Mouse (Mus musculus): ENCODE measurements at regions not wholly inside any gene's neighbourhood (a gene's known extent, or its start where the extent isn't known, plus 50 kb on each side); places are given as distances from the start of the nearest gene placed in this dataset.
"Not testable (repeated sequence)": the region's sequence is repeated elsewhere in the genome, so short reads cannot be mapped to it uniquely, and the experiment has no call there.

DNA sequence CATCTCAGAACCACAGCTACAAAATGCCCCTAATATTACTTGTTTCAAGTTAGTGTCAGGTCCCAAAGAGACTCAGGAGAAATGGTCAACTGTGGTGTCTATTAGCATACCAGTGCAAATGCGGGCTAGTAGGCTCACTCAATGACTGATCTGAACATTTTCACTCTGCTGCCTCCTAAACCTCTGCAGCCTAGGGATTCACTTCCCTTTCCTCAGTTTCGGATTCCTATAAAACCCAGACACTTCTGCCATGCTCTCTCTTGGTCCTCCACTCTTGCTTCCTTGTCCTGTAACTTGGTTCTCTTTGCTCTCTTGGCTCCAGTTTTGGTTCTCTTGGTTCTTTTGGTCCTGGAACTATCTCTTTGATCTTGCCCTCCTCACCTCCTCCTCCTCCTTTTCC lies 206.3 kb upstream of the Spef2 start:
- H3K4me2 ChIP-seq (ENCODE audit: low read length), result no peak overlapping the region
- H3K27me3 ChIP-seq (ENCODE audit: control insufficient read depth, insufficient read depth, low read depth, low read length), result no peaks in the 10 kb centered on the region
- H3K4me1 ChIP-seq (ENCODE audit: control insufficient read depth, insufficient read depth, low read length), result no peaks in the 10 kb centered on the region
- H3K9ac ChIP-seq (ENCODE audit: low read depth, low read length), result no peak overlapping the region
- no peak overlapping the region for H3K4me3 ChIP-seq (ENCODE audit: low read depth, low read length)
- WGBS, result 80% methylated on average over 2 of the region's 2 CpGs
- H3K36me3 ChIP-seq (ENCODE audit: control insufficient read depth, insufficient read depth, low read length), result no peaks in the 10 kb centered on the region
- no peak for ATAC-seq
- H3K27ac ChIP-seq (ENCODE audit: low read length), result no peak overlapping the region
- no peaks in the 10 kb centered on the region; the same call in 1 of the 2 replicates for H3K9me3 ChIP-seq (replicated peaks; ENCODE audit: control insufficient read depth, low read length, poor library complexity, severe bottlenecking)

DNA sequence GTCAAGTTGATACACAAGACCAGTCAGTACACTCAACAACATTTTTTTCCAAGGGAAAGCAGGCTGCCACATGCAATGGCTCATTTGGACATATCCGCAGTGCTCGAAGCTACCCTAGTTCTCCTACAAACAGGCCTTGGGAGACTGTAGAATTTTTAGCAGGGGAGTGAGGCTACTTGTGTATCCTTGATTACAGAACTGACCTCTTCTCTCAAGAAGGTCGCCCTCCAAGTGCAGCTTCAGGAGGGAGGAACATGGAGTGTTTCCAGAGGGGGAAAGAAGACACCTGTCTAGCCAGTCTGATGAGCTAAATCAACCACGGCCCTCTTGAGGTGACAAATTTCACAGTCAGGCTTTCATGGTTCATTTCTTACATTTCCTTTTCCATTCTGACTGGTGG lies 202.0 kb upstream of the Prlr start:
- H3K4me2 ChIP-seq (ENCODE audit: low read length), result no peak overlapping the region
- H3K4me1 ChIP-seq (ENCODE audit: control insufficient read depth, insufficient read depth, low read length), result no peaks in the 10 kb centered on the region
- 84% methylated on average over 4 of the region's 4 CpGs for WGBS
- no peak for ATAC-seq
- no peak overlapping the region for H3K27ac ChIP-seq (ENCODE audit: low read length)
- H3K4me3 ChIP-seq (ENCODE audit: low read depth, low read length), result no peak overlapping the region
- no peaks in the 10 kb centered on the region for H3K36me3 ChIP-seq (ENCODE audit: control insufficient read depth, insufficient read depth, low read length)
- H3K9me3 ChIP-seq (replicated peaks; ENCODE audit: control insufficient read depth, low read length, poor library complexity, severe bottlenecking), result no peaks in the 10 kb centered on the region
- H3K9ac ChIP-seq (ENCODE audit: low read depth, low read length), result no peak overlapping the region
- H3K27me3 ChIP-seq (ENCODE audit: control insufficient read depth, insufficient read depth, low read depth, low read length), result no peaks in the 10 kb centered on the region

DNA sequence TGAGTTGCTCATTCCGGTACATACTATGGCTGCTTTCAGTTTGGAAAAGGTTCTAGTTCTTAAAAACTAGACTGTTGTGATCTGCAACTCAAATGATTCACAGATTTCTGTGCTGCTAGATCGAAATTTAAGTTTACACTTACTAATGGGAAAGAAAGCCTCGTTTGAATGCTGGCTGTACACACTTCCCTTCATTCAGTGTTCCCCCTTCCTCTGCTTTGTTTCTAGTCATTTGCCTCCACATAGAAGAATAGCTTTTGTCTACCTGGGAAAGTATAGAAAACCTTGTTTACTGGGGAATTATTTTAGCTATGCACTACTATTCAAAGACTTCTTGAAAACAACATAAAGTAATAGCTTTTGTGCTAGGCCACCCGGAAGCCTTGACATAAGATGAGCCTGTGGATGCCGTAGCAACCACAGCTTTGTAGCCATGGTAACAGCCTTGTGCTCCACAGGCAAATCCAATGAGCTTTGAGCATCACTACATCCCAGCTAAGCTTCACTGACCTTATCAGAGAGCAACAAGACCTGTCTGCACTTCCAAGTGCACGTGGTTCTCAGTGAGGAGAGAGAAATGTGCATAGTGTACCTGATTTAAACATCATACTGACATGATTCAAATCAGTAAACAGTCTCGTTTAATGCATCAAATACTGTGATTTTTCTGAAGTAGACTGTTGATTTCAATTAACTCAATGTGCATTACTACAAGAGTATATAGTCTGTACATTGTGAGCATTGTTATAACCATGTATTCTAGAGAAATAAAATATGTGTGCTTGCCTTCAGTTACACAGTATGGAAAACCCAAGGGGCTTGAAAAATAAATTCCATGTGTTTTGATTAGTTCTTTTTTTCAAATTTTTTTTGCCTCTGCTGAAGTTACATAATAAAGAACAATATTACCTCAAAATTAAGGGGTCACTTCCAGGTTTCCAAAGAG lies 165.5 kb upstream of the Prlr start:
- no peaks in the 10 kb centered on the region for H3K9me3 ChIP-seq (replicated peaks; ENCODE audit: control insufficient read depth, low read length, poor library complexity, severe bottlenecking)
- no peak overlapping the region for H3K4me3 ChIP-seq (ENCODE audit: low read depth, low read length)
- peak overlapping the region; percentile 76 for H3K27ac ChIP-seq (ENCODE audit: low read length)
- no peaks in the 10 kb centered on the region for H3K36me3 ChIP-seq (ENCODE audit: control insufficient read depth, insufficient read depth, low read length)
- H3K4me1 ChIP-seq (ENCODE audit: control insufficient read depth, insufficient read depth, low read length), result peaks cover 19% of the 10 kb centered on the region
- H3K4me2 ChIP-seq (ENCODE audit: low read length), result peak overlapping the region; percentile 13; the same call in 1 of the 2 replicates
- ATAC-seq, result peak; percentile 100
- H3K9ac ChIP-seq (ENCODE audit: low read depth, low read length), result no peak overlapping the region
- H3K27me3 ChIP-seq (ENCODE audit: control insufficient read depth, insufficient read depth, low read depth, low read length), result no peaks in the 10 kb centered on the region
- 24% methylated on average over 7 of the region's 7 CpGs for WGBS

DNA sequence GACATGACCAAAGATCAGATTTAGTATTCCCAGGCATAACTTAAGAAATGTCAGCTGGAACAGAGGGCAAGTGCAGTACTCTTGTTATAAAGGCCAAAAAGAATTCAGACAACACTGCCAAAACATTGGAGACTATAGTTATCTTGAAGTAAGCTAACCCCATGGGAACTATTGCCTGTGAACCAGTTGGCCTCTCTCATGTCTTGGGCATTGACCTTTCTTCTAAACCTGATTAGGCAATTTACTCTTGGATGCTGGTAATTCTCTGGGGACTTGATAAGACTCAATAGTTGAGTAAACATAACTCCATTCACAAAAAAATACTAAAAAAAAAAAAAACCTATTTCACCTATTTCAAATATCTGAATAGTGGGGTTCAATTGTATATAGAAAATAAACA lies 159.8 kb upstream of the Prlr start:
- Histone ChIP-seq H3K9ac (ENCODE audit: low read depth, low read length) (no peak overlapping the region), H3K36me3 (ENCODE audit: control insufficient read depth, insufficient read depth, low read length) (no peaks in the 10 kb centered on the region), H3K4me2 (ENCODE audit: low read length) (no peak overlapping the region), H3K27me3 (ENCODE audit: control insufficient read depth, insufficient read depth, low read depth, low read length) (no peaks in the 10 kb centered on the region), H3K27ac (ENCODE audit: low read length) (no peak overlapping the region), H3K4me3 (ENCODE audit: low read depth, low read length) (no peak overlapping the region), H3K4me1 (ENCODE audit: control insufficient read depth, insufficient read depth, low read length) (peaks cover 6% of the 10 kb centered on the region), H3K9me3 (replicated peaks; ENCODE audit: control insufficient read depth, low read length, poor library complexity, severe bottlenecking) (no peaks in the 10 kb centered on the region)
- no peak for ATAC-seq

DNA sequence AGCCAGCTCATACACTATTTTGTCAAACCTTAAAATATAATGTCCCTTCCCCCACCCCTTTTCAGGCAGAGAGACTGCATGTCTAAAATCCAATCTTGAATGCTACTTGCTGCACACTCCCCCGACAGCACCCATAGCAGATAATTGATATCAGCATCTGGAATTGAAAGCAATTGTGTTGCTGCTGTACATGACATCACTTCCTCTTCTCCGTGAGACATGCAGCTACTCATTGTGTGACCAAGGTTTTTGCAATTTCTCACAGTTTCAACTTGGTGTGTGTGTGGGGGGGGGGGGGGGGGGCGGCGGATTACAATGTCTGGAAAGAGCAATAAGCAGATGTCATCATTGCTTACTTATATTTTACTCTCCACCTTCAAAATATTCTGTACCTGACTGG lies 147.1 kb upstream of the Prlr start:
- Histone ChIP-seq H3K36me3 (ENCODE audit: control insufficient read depth, insufficient read depth, low read length) (no peaks in the 10 kb centered on the region), H3K27me3 (ENCODE audit: control insufficient read depth, insufficient read depth, low read depth, low read length) (no peaks in the 10 kb centered on the region), H3K4me3 (ENCODE audit: low read depth, low read length) (no peak overlapping the region), H3K27ac (ENCODE audit: low read length) (no peak overlapping the region), H3K9me3 (replicated peaks; ENCODE audit: control insufficient read depth, low read length, poor library complexity, severe bottlenecking) (no peaks in the 10 kb centered on the region), H3K4me1 (ENCODE audit: control insufficient read depth, insufficient read depth, low read length) (no peaks in the 10 kb centered on the region), H3K9ac (ENCODE audit: low read depth, low read length) (no peak overlapping the region), H3K4me2 (ENCODE audit: low read length) (no peak overlapping the region)
- no peak for ATAC-seq
- 86% methylated on average over 4 of the region's 4 CpGs for WGBS

DNA sequence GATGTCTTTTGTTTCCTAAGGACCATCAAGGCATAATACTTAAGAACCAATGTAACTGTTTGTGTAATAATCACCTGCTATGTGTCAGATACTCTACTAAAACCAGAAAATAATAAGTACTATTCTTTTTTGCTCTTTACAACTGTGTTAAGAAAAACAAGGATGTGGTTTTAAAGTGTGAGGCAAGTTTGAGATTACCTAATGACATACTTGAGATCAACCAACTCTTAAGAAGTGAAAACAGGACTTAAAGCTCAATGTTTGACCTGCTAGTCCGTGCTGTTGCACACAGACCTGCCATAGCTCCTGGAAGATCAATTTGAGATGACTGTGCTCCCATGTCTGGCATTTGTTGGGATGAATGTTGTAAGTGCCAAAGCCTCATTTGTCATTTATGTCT lies 141.5 kb upstream of the Prlr start:
- WGBS, result 70% methylated on average over 1 of the region's 1 CpGs
- Histone ChIP-seq H3K36me3 (ENCODE audit: control insufficient read depth, insufficient read depth, low read length) (no peaks in the 10 kb centered on the region), H3K4me2 (ENCODE audit: low read length) (no peak overlapping the region), H3K9me3 (replicated peaks; ENCODE audit: control insufficient read depth, low read length, poor library complexity, severe bottlenecking) (no peaks in the 10 kb centered on the region), H3K4me3 (ENCODE audit: low read depth, low read length) (no peak overlapping the region), H3K9ac (ENCODE audit: low read depth, low read length) (no peak overlapping the region), H3K27ac (ENCODE audit: low read length) (no peak overlapping the region), H3K4me1 (ENCODE audit: control insufficient read depth, insufficient read depth, low read length) (no peaks in the 10 kb centered on the region), H3K27me3 (ENCODE audit: control insufficient read depth, insufficient read depth, low read depth, low read length) (no peaks in the 10 kb centered on the region)
- no peak for ATAC-seq

DNA sequence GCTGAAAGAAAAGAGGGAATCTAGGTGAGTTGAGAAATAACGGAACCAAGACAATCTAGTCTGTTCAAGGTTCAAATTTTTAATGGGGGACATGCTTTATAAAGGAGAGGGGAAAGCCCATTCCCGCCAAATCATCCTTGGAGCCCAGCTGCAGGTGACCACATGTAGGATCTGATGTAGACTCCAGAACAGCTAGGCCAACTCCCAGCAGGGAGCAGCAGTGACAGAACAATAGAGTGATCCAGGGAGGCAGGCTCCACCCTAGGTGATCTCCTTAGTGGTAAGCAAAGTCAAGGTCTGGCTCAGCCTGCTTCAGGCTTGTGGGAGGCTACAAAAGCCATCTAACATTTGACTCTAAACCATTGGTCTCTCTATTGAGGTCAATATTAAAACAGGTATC lies 140.5 kb upstream of the Prlr start:
- WGBS, result 77% methylated on average over 2 of the region's 2 CpGs
- not testable (repeated sequence) for ATAC-seq; H3K9ac ChIP-seq (ENCODE audit: low read depth, low read length)

DNA sequence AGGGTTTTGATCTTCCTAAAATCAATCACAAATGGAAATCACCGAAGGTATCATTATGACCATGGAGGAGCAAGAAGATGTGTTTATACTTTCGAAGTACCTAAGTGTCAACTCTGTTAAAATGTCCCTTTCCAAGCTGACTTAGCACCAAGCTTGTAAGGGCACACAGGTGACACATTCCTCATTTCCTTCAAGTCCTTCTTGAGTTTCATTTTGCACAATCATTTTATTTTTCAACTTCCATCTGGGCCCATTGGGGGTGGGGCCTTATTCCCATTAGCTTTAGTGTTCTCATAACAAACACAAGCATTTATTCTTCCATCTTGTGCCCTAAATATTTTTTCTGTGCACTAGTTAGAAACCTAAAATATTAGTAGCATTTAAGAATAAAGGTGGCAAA lies 103.5 kb upstream of the Prlr start:
- ATAC-seq, result no peak
- Histone ChIP-seq H3K9me3 (replicated peaks; ENCODE audit: control insufficient read depth, low read length, poor library complexity, severe bottlenecking) (no peaks in the 10 kb centered on the region), H3K27me3 (ENCODE audit: control insufficient read depth, insufficient read depth, low read depth, low read length) (no peaks in the 10 kb centered on the region), H3K36me3 (ENCODE audit: control insufficient read depth, insufficient read depth, low read length) (no peaks in the 10 kb centered on the region), H3K4me3 (ENCODE audit: low read depth, low read length) (no peak overlapping the region), H3K9ac (ENCODE audit: low read depth, low read length) (no peak overlapping the region), H3K4me2 (ENCODE audit: low read length) (no peak overlapping the region), H3K27ac (ENCODE audit: low read length) (no peak overlapping the region), H3K4me1 (ENCODE audit: control insufficient read depth, insufficient read depth, low read length) (no peaks in the 10 kb centered on the region)
- WGBS, result 95% methylated on average over 2 of the region's 2 CpGs

More for the DNA sequence above, 140.5 kb upstream of the Prlr start:
- not testable (repeated sequence) for H3K27me3 ChIP-seq (ENCODE audit: control insufficient read depth, insufficient read depth, low read depth, low read length); H3K36me3 ChIP-seq (ENCODE audit: control insufficient read depth, insufficient read depth, low read length); H3K4me1 ChIP-seq (ENCODE audit: control insufficient read depth, insufficient read depth, low read length); H3K27ac ChIP-seq (ENCODE audit: low read length); H3K4me2 ChIP-seq (ENCODE audit: low read length); H3K9me3 ChIP-seq (replicated peaks; ENCODE audit: control insufficient read depth, low read length, poor library complexity, severe bottlenecking); H3K4me3 ChIP-seq (ENCODE audit: low read depth, low read length)

DNA sequence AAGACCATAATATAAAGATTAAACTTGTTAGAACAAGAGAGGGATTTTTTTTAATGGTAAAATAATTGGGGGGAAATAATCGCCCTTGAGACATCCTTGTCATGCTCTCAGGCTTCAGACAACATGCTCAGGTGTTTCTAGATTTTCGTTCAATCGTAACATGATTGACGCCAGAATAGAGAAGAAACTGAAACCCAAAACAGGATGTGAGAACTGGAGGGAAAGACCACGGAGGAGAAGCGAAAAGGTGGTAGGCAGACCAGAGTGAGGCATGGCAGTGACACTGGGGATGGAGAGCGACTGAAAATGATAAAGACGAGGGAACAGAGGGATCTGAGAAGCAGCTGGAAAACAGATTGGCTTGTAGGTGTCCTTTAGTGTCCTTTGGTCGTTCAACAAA lies 102.1 kb upstream of the Prlr start:
- 81% methylated on average over 9 of the region's 9 CpGs for WGBS
- Histone ChIP-seq H3K9me3 (replicated peaks; ENCODE audit: control insufficient read depth, low read length, poor library complexity, severe bottlenecking) (no peaks in the 10 kb centered on the region), H3K27me3 (ENCODE audit: control insufficient read depth, insufficient read depth, low read depth, low read length) (no peaks in the 10 kb centered on the region), H3K4me2 (ENCODE audit: low read length) (no peak overlapping the region), H3K9ac (ENCODE audit: low read depth, low read length) (no peak overlapping the region), H3K27ac (ENCODE audit: low read length) (no peak overlapping the region), H3K4me1 (ENCODE audit: control insufficient read depth, insufficient read depth, low read length) (no peaks in the 10 kb centered on the region), H3K4me3 (ENCODE audit: low read depth, low read length) (no peak overlapping the region), H3K36me3 (ENCODE audit: control insufficient read depth, insufficient read depth, low read length) (no peaks in the 10 kb centered on the region)
- no peak for ATAC-seq

Measured in midbrain, embryonic 16.5 days (tissue).